Mouse (Mus musculus) liver, embryonic 16.5 days (tissue): ENCODE measurements around the gene Gm37419. TPM values are rescaled to one million over a fixed set of nuclear protein-coding genes. Genes with fewer than 3 reads are reported as not detected.

Experiments
- ATAC-seq: fragments of 200-750 bp; cut with Nextera tagmentation; 2 replicates; pipeline ENCODE4 v1.8.0; 2017; ENCODE audit warnings: low read depth, mild to moderate bottlenecking, moderate number of reproducible peaks, moderate library complexity
- H3K27ac ChIP-seq: fragments of 300-500 bp; sonication (generic); 2 replicates; pipeline ENCODE4 v1.5.1; 2014; ENCODE audit warnings: mild to moderate bottlenecking, low read length
- H3K27me3 ChIP-seq: fragments of 300-500 bp; sonication (generic); 2 replicates; pipeline ENCODE4 v1.6.1; 2014; ENCODE audit warnings: low read depth, low read length, mixed read lengths; ENCODE audit not compliant: control insufficient read depth, insufficient read depth
- H3K36me3 ChIP-seq: fragments of 300-500 bp; sonication (generic); 2 replicates; pipeline ENCODE4 v1.6.1; 2014; ENCODE audit warnings: mild to moderate bottlenecking; ENCODE audit not compliant: control insufficient read depth, insufficient read depth
- H3K4me1 ChIP-seq: fragments of 300-500 bp; sonication (generic); 2 replicates; pipeline ENCODE4 v1.6.1; 2014; ENCODE audit warnings: low read depth, low read length, mixed read lengths; ENCODE audit not compliant: control insufficient read depth
- H3K4me2 ChIP-seq: fragments of 300-500 bp; sonication (generic); 2 replicates; pipeline ENCODE4 v1.6.1; 2014; ENCODE audit warnings: low read depth, low read length, mixed read lengths
- H3K4me3 ChIP-seq: fragments of 300-500 bp; sonication (generic); 2 replicates; pipeline ENCODE4 v1.5.1; 2014; ENCODE audit warnings: low read depth, mild to moderate bottlenecking, low read length
- H3K9ac ChIP-seq: fragments of 300-500 bp; sonication (generic); 2 replicates; pipeline ENCODE4 v1.6.1; 2014; ENCODE audit warnings: low read depth, low read length
- H3K9me3 ChIP-seq: fragments of 300-500 bp; sonication (generic); replicated peaks from 2 replicates; pipeline ENCODE4 v1.6.1; 2016; ENCODE audit warnings: low read length; ENCODE audit not compliant: control insufficient read depth
- WGBS: fragments of 180-500 bp; shearing (Covaris S2); extraction: QIAGEN DNeasy Blood & Tissue Kit; methylation state at CpG from one replicate; pipeline ENCODE4 v1.1.7; 2014; ENCODE audit not compliant: insufficient replicate concordance; 5-methylcytosine and 5-hydroxymethylcytosine counted together
- polyA plus RNA-seq: library from polyadenylated mRNA; unstranded; fragments of >200 nt; fragmentation: Nextera tagmentation; extraction: Ambion mirVana; gene quantifications from 2 replicates; pipeline ENCODE4 v1.2.1, GENCODE M21; 2015

Gm37419 gene
- polyA plus RNA-seq, 1 experiment from 2014 or later = not detected

- 69% methylated on average over 22 of the region's 22 CpGs for WGBS
Measured at GRCm38 (mm10) chr16:23963896-23964668, 24.2 kb upstream of the Gm37419 start.

GRCm38 (mm10) chr16:23964706-23965367 is 23.4 kb upstream of the Gm37419 start:
- no peak overlapping the region for H3K4me2 ChIP-seq

More at GRCm38 (mm10) chr16:23963896-23964668, 24.2 kb upstream of the Gm37419 start:
- H3K27me3 ChIP-seq = no peaks in the 10 kb centered on the region
- H3K4me1 ChIP-seq = no peaks in the 10 kb centered on the region
- no peak overlapping the region for H3K27ac ChIP-seq
- H3K36me3 ChIP-seq = peaks cover 3% of the 10 kb centered on the region
- ATAC-seq = no peak
- H3K4me2 ChIP-seq = no peak overlapping the region
- H3K9me3 ChIP-seq = no peaks in the 10 kb centered on the region
- H3K9ac ChIP-seq = no peak overlapping the region
- H3K4me3 ChIP-seq = no peak overlapping the region

GRCm38 (mm10) chr16:23966066-23966465 is 22.2 kb upstream of the Gm37419 start:
- Histone ChIP-seq H3K9ac (no peak overlapping the region), H3K4me2 (no peak overlapping the region), H3K36me3 (peaks cover 3% of the 10 kb centered on the region), H3K27me3 (no peaks in the 10 kb centered on the region), H3K9me3 (no peaks in the 10 kb centered on the region), H3K4me1 (no peaks in the 10 kb centered on the region), H3K4me3 (no peak overlapping the region), H3K27ac (no peak overlapping the region)
- ATAC-seq = no peak
- 73% methylated on average over 14 of the region's 14 CpGs for WGBS

More at GRCm38 (mm10) chr16:23964706-23965367, 23.4 kb upstream of the Gm37419 start:
- no peak for ATAC-seq
- Histone ChIP-seq H3K4me3 (no peak overlapping the region), H3K4me1 (no peaks in the 10 kb centered on the region), H3K9ac (no peak overlapping the region), H3K9me3 (no peaks in the 10 kb centered on the region), H3K27me3 (no peaks in the 10 kb centered on the region), H3K27ac (no peak overlapping the region), H3K36me3 (peaks cover 3% of the 10 kb centered on the region)
- 74% methylated on average over 14 of the region's 14 CpGs for WGBS

GRCm38 (mm10) chr16:23967301-23967700 is 21.0 kb upstream of the Gm37419 start:
- H3K9ac ChIP-seq = no peak overlapping the region
- peaks cover 3% of the 10 kb centered on the region for H3K36me3 ChIP-seq
- H3K27ac ChIP-seq = no peak overlapping the region
- H3K4me2 ChIP-seq = no peak overlapping the region
- H3K27me3 ChIP-seq = no peaks in the 10 kb centered on the region
- 65% methylated on average over 7 of the region's 7 CpGs for WGBS
- H3K9me3 ChIP-seq = no peaks in the 10 kb centered on the region
- no peak overlapping the region for H3K4me3 ChIP-seq
- ATAC-seq = no peak
- H3K4me1 ChIP-seq = no peaks in the 10 kb centered on the region

- Histone ChIP-seq H3K4me1 (no peaks in the 10 kb centered on the region), H3K9ac (no peak overlapping the region), H3K36me3 (peaks cover 3% of the 10 kb centered on the region), H3K9me3 (no peaks in the 10 kb centered on the region), H3K4me2 (no peak overlapping the region), H3K4me3 (no peak overlapping the region), H3K27ac (no peak overlapping the region), H3K27me3 (no peaks in the 10 kb centered on the region)
- 69% methylated on average over 4 of the region's 4 CpGs for WGBS
- ATAC-seq = no peak
Measured at GRCm38 (mm10) chr16:23968888-23969287, 19.4 kb upstream of the Gm37419 start.

GRCm38 (mm10) chr16:23969919-23970318 is 18.4 kb upstream of the Gm37419 start:
- no peaks in the 10 kb centered on the region for H3K9me3 ChIP-seq
- H3K4me3 ChIP-seq = no peak overlapping the region
- no peak overlapping the region for H3K4me2 ChIP-seq
- 70% methylated on average over 14 of the region's 14 CpGs for WGBS
- H3K4me1 ChIP-seq = no peaks in the 10 kb centered on the region
- ATAC-seq = no peak
- H3K27ac ChIP-seq = no peak overlapping the region
- no peaks in the 10 kb centered on the region for H3K27me3 ChIP-seq
- H3K36me3 ChIP-seq = peaks cover 3% of the 10 kb centered on the region
- no peak overlapping the region for H3K9ac ChIP-seq

- no peaks in the 10 kb centered on the region for H3K27me3 ChIP-seq
- ATAC-seq = peak; percentile 59; the same call in 1 of the 2 replicates
- peak overlapping the region; percentile 11; the same call in 1 of the 2 replicates for H3K4me2 ChIP-seq
- peaks cover 3% of the 10 kb centered on the region for H3K36me3 ChIP-seq
- H3K4me1 ChIP-seq = no peaks in the 10 kb centered on the region
- 62% methylated on average over 20 of the region's 20 CpGs for WGBS
- H3K27ac ChIP-seq = no peak overlapping the region
- H3K4me3 ChIP-seq = no peak overlapping the region
- no peaks in the 10 kb centered on the region for H3K9me3 ChIP-seq
- no peak overlapping the region for H3K9ac ChIP-seq
Measured at GRCm38 (mm10) chr16:23972126-23972740, 16.0 kb upstream of the Gm37419 start.

- no peaks in the 10 kb centered on the region for H3K27me3 ChIP-seq
- ATAC-seq = no peak
- no peaks in the 10 kb centered on the region for H3K4me1 ChIP-seq
- H3K9me3 ChIP-seq = no peaks in the 10 kb centered on the region
- no peak overlapping the region for H3K4me3 ChIP-seq
- peaks cover under 1% of the 10 kb centered on the region; the same call in 1 of the 2 replicates for H3K36me3 ChIP-seq
- no peak overlapping the region for H3K9ac ChIP-seq
- H3K4me2 ChIP-seq = no peak overlapping the region
- no peak overlapping the region for H3K27ac ChIP-seq
- WGBS = 63% methylated on average over 11 of the region's 11 CpGs
Measured at GRCm38 (mm10) chr16:23972901-23973300, 15.4 kb upstream of the Gm37419 start.
